Mouse (Mus musculus) intestine, embryonic 15.5 days (tissue): ENCODE measurements at regions not wholly inside any gene's neighbourhood (a gene's known extent, or its start where the extent isn't known, plus 50 kb on each side); places are given as distances from the start of the nearest gene placed in this dataset.

ENCODE experiments used
- ATAC-seq: fragments of 200-750 bp; cut with Nextera tagmentation; 2 replicates; pipeline ENCODE4 v1.8.0; 2017; ENCODE audit warnings: moderate TSS enrichment, moderate library complexity
- H3K27ac ChIP-seq: fragments of 300-500 bp; sonication (generic); 2 replicates; pipeline ENCODE4 v1.5.1; 2015; ENCODE audit warnings: mild to moderate bottlenecking, inconsistent platforms
- H3K27me3 ChIP-seq: fragments of 300-500 bp; sonication (generic); replicated peaks from 2 replicates; pipeline ENCODE4 v1.6.1; 2015; ENCODE audit warnings: inconsistent platforms
- H3K36me3 ChIP-seq: fragments of 300-500 bp; sonication (generic); 2 replicates; pipeline ENCODE4 v1.6.1; 2015; ENCODE audit warnings: inconsistent platforms
- H3K4me1 ChIP-seq: fragments of 300-500 bp; sonication (generic); replicated peaks from 2 replicates; pipeline ENCODE4 v1.6.1; 2015; ENCODE audit warnings: inconsistent platforms
- H3K4me2 ChIP-seq: fragments of 300-500 bp; sonication (generic); replicated peaks from 2 replicates; pipeline ENCODE4 v1.6.1; 2015; ENCODE audit warnings: mild to moderate bottlenecking, inconsistent platforms
- H3K4me3 ChIP-seq: fragments of 300-500 bp; sonication (generic); replicated peaks from 2 replicates; pipeline ENCODE4 v1.5.1; 2015; ENCODE audit warnings: inconsistent platforms
- H3K9ac ChIP-seq: fragments of 300-500 bp; sonication (generic); 2 replicates; pipeline ENCODE4 v1.6.1; 2015; ENCODE audit warnings: inconsistent platforms
- H3K9me3 ChIP-seq: fragments of 300-500 bp; sonication (generic); 2 replicates; pipeline ENCODE4 v1.6.1; 2016; ENCODE audit warnings: inconsistent platforms
- WGBS: fragments of 180-500 bp; shearing (Covaris S2); methylation state at CpG from one replicate; pipeline ENCODE4 v1.1.7; 2015; 5-methylcytosine and 5-hydroxymethylcytosine counted together

GRCm38 (mm10) chr7:68472800-68473199 lies 199.2 kb downstream of the Fam169b start:
- Histone ChIP-seq H3K9me3 (no peaks in the 10 kb centered on the region), H3K4me1 (no peaks in the 10 kb centered on the region), H3K27me3 (no peaks in the 10 kb centered on the region), H3K9ac (no peak overlapping the region), H3K4me2 (no peak overlapping the region), H3K27ac (no peak overlapping the region), H3K4me3 (no peak overlapping the region), H3K36me3 (no peaks in the 10 kb centered on the region)
- ATAC-seq = peak; percentile 41; the same call in 1 of the 2 replicates
- WGBS = 32% methylated on average over 5 of the region's 5 CpGs

GRCm38 (mm10) chr7:68470983-68471382 lies 197.3 kb downstream of the Fam169b start:
- Histone ChIP-seq H3K9ac (no peak overlapping the region), H3K27me3 (no peaks in the 10 kb centered on the region)
- WGBS = 24% methylated on average over 11 of the region's 11 CpGs

DNA sequence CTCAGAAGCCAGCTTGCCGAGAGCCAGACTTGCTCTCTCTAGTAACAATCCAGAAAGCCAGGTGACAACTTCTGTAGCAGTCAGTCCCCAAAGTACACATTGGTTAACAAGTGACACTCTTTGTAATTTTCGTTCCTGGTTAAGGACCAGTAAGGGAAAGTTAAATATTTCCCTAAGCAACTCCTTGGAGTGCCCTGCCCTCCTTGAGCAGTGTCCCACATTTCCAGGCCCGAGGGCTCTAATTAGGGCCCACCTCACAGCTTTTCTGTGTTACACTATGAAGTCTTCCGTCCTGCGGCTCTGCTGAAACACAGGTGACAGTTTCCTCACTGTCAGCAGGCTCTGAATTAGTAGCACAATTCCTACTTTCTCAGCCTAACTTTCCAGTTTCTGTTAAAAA lies 194.9 kb downstream of the Fam169b start:
- Histone ChIP-seq H3K4me2 (no peak overlapping the region), H3K4me1 (no peaks in the 10 kb centered on the region), H3K36me3 (no peaks in the 10 kb centered on the region), H3K4me3 (no peak overlapping the region), H3K27me3 (no peaks in the 10 kb centered on the region), H3K27ac (no peak overlapping the region), H3K9ac (no peak overlapping the region), H3K9me3 (no peaks in the 10 kb centered on the region)
- WGBS = 74% methylated on average over 5 of the region's 5 CpGs
- no peak for ATAC-seq

More at GRCm38 (mm10) chr7:68470983-68471382, 197.3 kb downstream of the Fam169b start:
- H3K27ac ChIP-seq = no peak overlapping the region
- no peaks in the 10 kb centered on the region for H3K36me3 ChIP-seq
- no peaks in the 10 kb centered on the region for H3K4me1 ChIP-seq
- no peak overlapping the region for H3K4me2 ChIP-seq
- no peak for ATAC-seq
- no peak overlapping the region for H3K4me3 ChIP-seq
- H3K9me3 ChIP-seq = no peaks in the 10 kb centered on the region

GRCm38 (mm10) chr7:68457842-68458241 lies 184.2 kb downstream of the Fam169b start:
- H3K9ac ChIP-seq = no peak overlapping the region
- H3K27me3 ChIP-seq = no peaks in the 10 kb centered on the region
- H3K4me1 ChIP-seq = no peaks in the 10 kb centered on the region
- ATAC-seq = no peak
- no peaks in the 10 kb centered on the region for H3K36me3 ChIP-seq
- H3K4me3 ChIP-seq = no peak overlapping the region
- WGBS = 97% methylated on average over 1 of the region's 1 CpGs
- H3K4me2 ChIP-seq = no peak overlapping the region
- no peak overlapping the region for H3K27ac ChIP-seq
- H3K9me3 ChIP-seq = no peaks in the 10 kb centered on the region

GRCm38 (mm10) chr7:68455451-68455850 lies 181.8 kb downstream of the Fam169b start:
- Histone ChIP-seq H3K4me2 (no peak overlapping the region), H3K36me3 (no peaks in the 10 kb centered on the region), H3K4me1 (no peaks in the 10 kb centered on the region), H3K4me3 (no peak overlapping the region), H3K9ac (no peak overlapping the region), H3K27ac (no peak overlapping the region), H3K9me3 (no peaks in the 10 kb centered on the region), H3K27me3 (no peaks in the 10 kb centered on the region)
- 41% methylated on average over 5 of the region's 5 CpGs for WGBS
- ATAC-seq = no peak

GRCm38 (mm10) chr7:68453028-68453692 lies 179.5 kb downstream of the Fam169b start:
- no peak overlapping the region for H3K27ac ChIP-seq
- H3K36me3 ChIP-seq = no peaks in the 10 kb centered on the region
- no peak overlapping the region for H3K4me2 ChIP-seq
- H3K4me1 ChIP-seq = no peaks in the 10 kb centered on the region
- WGBS = 85% methylated on average over 8 of the region's 8 CpGs
- no peaks in the 10 kb centered on the region for H3K9me3 ChIP-seq
- H3K9ac ChIP-seq = no peak overlapping the region
- no peak overlapping the region for H3K4me3 ChIP-seq
- no peaks in the 10 kb centered on the region for H3K27me3 ChIP-seq
- ATAC-seq = no peak

GRCm38 (mm10) chr7:68444426-68445095 lies 170.9 kb downstream of the Fam169b start:
- H3K36me3 ChIP-seq = no peaks in the 10 kb centered on the region
- H3K9me3 ChIP-seq = no peaks in the 10 kb centered on the region
- H3K27ac ChIP-seq = no peak overlapping the region
- no peak overlapping the region for H3K4me3 ChIP-seq
- no peaks in the 10 kb centered on the region for H3K27me3 ChIP-seq
- H3K4me1 ChIP-seq = no peaks in the 10 kb centered on the region
- WGBS = 58% methylated on average over 11 of the region's 11 CpGs
- H3K9ac ChIP-seq = no peak overlapping the region
- no peak for ATAC-seq
- no peak overlapping the region for H3K4me2 ChIP-seq

DNA sequence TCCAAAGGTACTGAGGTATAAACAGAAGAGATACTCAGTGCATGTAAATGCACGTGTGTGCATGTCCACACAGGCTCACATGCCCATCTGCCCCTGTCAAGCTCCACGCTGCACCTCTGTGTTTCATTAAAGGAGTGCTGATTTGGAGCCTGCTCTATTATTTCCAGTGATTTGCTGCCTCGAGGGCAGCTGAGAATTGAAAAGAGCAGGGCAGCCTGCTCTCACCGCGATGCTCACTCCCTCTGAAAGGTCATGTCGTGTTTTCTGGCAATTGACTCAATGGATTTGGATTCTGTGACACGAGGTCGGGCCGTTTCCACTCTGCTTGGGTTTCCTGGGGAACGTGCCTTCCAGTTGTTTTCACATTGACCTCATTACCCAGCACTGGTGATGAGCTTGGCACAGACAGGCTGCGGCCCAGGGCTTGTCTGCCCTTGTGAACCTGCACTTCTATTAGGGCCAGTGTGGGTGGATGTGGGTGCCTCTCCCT lies 167.1 kb downstream of the Fam169b start:
- H3K27me3 ChIP-seq = no peaks in the 10 kb centered on the region
- no peaks in the 10 kb centered on the region for H3K36me3 ChIP-seq
- ATAC-seq = no peak
- 70% methylated on average over 11 of the region's 11 CpGs for WGBS
- no peak overlapping the region for H3K4me3 ChIP-seq
- H3K4me1 ChIP-seq = no peaks in the 10 kb centered on the region
- H3K9ac ChIP-seq = no peak overlapping the region
- H3K9me3 ChIP-seq = no peaks in the 10 kb centered on the region
- no peak overlapping the region for H3K27ac ChIP-seq
- no peak overlapping the region for H3K4me2 ChIP-seq

- Histone ChIP-seq H3K27ac (no peak overlapping the region), H3K4me3 (no peak overlapping the region), H3K27me3 (no peaks in the 10 kb centered on the region), H3K36me3 (no peaks in the 10 kb centered on the region), H3K9ac (no peak overlapping the region), H3K4me2 (no peak overlapping the region), H3K4me1 (no peaks in the 10 kb centered on the region), H3K9me3 (no peaks in the 10 kb centered on the region)
- WGBS = 80% methylated on average over 4 of the region's 4 CpGs
- no peak for ATAC-seq
These were observed 155.3 kb downstream of the Fam169b start for GRCm38 (mm10) chr7:68428946-68429345.

DNA sequence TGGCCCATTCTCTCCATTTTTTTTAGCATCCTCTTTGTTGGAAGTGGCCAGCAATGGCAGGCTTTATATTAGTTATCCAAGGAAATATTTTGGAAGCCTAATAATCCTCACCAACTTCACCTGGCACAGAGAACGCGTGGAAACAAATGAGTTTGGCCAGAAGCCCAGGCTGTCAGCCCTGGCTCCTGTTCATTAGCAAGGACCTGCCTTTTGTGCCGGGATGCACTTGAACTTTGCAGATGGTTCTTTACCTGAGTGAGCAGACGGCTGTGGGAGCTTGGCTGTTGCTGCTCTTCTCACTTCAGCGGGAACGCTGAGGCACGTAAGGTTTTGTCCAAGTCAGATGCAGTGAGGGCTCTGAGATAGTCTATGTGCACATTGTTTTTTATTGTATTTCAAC lies 142.3 kb downstream of the Fam169b start:
- H3K9ac ChIP-seq = no peak overlapping the region
- H3K27me3 ChIP-seq = no peaks in the 10 kb centered on the region
- no peaks in the 10 kb centered on the region for H3K9me3 ChIP-seq
- no peak overlapping the region for H3K27ac ChIP-seq
- no peak overlapping the region for H3K4me3 ChIP-seq
- no peak for ATAC-seq
- H3K4me2 ChIP-seq = no peak overlapping the region
- no peaks in the 10 kb centered on the region for H3K4me1 ChIP-seq
- WGBS = 79% methylated on average over 7 of the region's 7 CpGs
- H3K36me3 ChIP-seq = no peaks in the 10 kb centered on the region

DNA sequence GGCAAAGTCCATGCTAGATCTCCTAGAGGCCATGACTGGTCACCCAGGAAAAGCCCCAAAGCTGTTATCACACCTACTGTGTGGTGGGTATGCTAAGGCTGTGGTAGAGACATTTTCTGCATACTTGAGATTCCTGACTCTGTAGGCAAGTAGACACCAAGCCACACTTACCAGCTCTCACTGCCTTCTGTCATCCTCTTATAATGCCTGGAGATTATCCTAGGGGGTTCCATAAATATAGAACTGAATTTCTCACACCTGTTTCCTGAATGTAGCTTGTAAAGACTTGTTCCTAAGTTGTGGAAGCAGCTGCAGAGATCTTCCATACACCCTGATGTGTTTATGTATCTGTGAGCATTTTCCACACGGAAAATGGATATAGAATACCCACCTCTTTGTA lies 139.1 kb downstream of the Fam169b start:
- WGBS = 48% methylated on average over 1 of the region's 1 CpGs
- Histone ChIP-seq H3K36me3 (no peaks in the 10 kb centered on the region), H3K9ac (no peak overlapping the region), H3K4me3 (no peak overlapping the region), H3K27me3 (no peaks in the 10 kb centered on the region), H3K4me2 (no peak overlapping the region), H3K4me1 (no peaks in the 10 kb centered on the region), H3K9me3 (no peaks in the 10 kb centered on the region), H3K27ac (no peak overlapping the region)
- ATAC-seq = no peak
